Mouse (Mus musculus) G1E (cell line): ENCODE data around the gene Arhgap23. TPM values are rescaled to one million over a fixed set of nuclear protein-coding genes. Genes with fewer than 3 reads are reported as not detected.

Experiments
- ATAC-seq: 2 replicates; pipeline ENCODE4 v1.8.0; 2016; ENCODE audit warnings: mild to moderate bottlenecking; ENCODE audit not compliant: insufficient number of reproducible peaks, poor library complexity, low FRiP score, severe bottlenecking; ENCODE audit errors: extremely low read depth
- DNase-seq: peaks from one replicate; pipeline ENCODE4 v3.0.0; 2012; ENCODE audit warnings: low spot score
- H3K27me3 ChIP-seq: 2 replicates; pipeline ENCODE4 v1.6.1; 2012; ENCODE audit warnings: mild to moderate bottlenecking, low read length, inconsistent platforms; ENCODE audit not compliant: insufficient read depth
- H3K36me3 ChIP-seq: replicated peaks from 2 replicates; pipeline ENCODE3; 2012; ENCODE audit warnings: mild to moderate bottlenecking, inconsistent platforms
- H3K4me1 ChIP-seq: 2 replicates; pipeline ENCODE4 v1.6.1; 2012; ENCODE audit warnings: low read depth, low read length, inconsistent platforms, mixed read lengths; ENCODE audit not compliant: insufficient read depth
- H3K4me3 ChIP-seq: 2 replicates; pipeline ENCODE4 v1.5.1; 2012; ENCODE audit warnings: low read depth, mild to moderate bottlenecking, inconsistent platforms, low read length, moderate library complexity, mixed read lengths
- H3K9me3 ChIP-seq: replicated peaks from 2 replicates; pipeline ENCODE4 v1.6.1; 2012; ENCODE audit warnings: inconsistent platforms
- CTCF ChIP-seq: IDR thresholded peaks from 2 replicates; pipeline ENCODE4 v1.5.1; 2012; ENCODE audit warnings: low read depth, low read length, inconsistent platforms, mixed read lengths
- GATA1 ChIP-seq: IDR thresholded peaks from 2 replicates; pipeline ENCODE4 v1.6.1; 2012; ENCODE audit warnings: borderline replicate concordance, low read length, inconsistent platforms, mixed read lengths
- GATA2 ChIP-seq: IDR thresholded peaks from 2 replicates; pipeline ENCODE4 v1.6.1; 2012; ENCODE audit warnings: low read depth, low read length, inconsistent platforms, borderline replicate concordance
- POLR2AphosphoS5 ChIP-seq: IDR thresholded peaks from 2 replicates; pipeline ENCODE4 v1.6.1; 2012; ENCODE audit warnings: low read depth, low read length, inconsistent platforms; ENCODE audit not compliant: insufficient replicate concordance
- TAL1 ChIP-seq: conservative IDR thresholded peaks from 2 replicates; pipeline ENCODE4 v1.6.1; 2012; ENCODE audit warnings: low read depth, low read length, inconsistent platforms, mixed read lengths
- polyA plus RNA-seq: library from polyadenylated mRNA; stranded (reverse); fragments of >175 nt; gene quantifications from 2 replicates; pipeline ENCODE4 v1.2.3, GENCODE M21; 2012
- total RNA-seq, 2 experiments: library from RNA; stranded (forward) in 1 of 2; stranded (reverse) in 1 of 2; fragments of 200-1000 nt in 1 of 2; fragments of >200 nt in 1 of 2; fragmentation: Nextera tagmentation in 1 of 2; gene quantifications; 2 replicates each; pipeline ENCODE4 v1.2.3; 2014 to 2017

The Arhgap23 gene
- total and polyA plus RNA-seq, 3 experiments = 2.4 to 18.6 (median 17.9) TPM

DNA sequence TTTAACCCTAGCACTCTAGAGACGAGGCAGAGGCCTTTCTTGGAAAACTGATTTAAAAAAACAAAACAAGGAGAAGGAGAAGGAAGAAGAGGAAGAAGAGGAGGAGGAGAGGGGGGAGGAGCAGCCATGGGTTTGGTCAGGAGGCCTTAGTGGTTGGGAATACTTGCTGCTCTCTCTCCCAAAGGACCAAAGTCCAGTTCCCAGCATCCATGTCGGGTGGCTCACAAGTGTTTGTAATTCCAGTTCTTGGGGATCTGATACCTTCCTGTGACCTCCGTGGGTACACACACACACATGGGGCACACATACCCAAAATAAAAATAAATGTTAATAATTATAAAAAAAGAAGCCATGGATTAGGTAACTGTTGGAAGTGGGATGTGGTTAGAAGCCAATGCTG lies 35.3 kb upstream of the Arhgap23 start:
- peaks cover 80% of the 10 kb centered on the region for H3K36me3 ChIP-seq
- H3K4me3 ChIP-seq = no peak overlapping the region
- DNase-seq = no peak
- no peaks in the 10 kb centered on the region for H3K9me3 ChIP-seq
- H3K4me1 ChIP-seq = no peaks in the 10 kb centered on the region
- no peaks in the 10 kb centered on the region for H3K27me3 ChIP-seq
- TF ChIP-seq POLR2AphosphoS5 = no peak
- TF ChIP-seq CTCF = no peak
- no peak for TF ChIP-seq TAL1
- TF ChIP-seq GATA1 = no peak
- no peak for TF ChIP-seq GATA2
- no peak for ATAC-seq

DNA sequence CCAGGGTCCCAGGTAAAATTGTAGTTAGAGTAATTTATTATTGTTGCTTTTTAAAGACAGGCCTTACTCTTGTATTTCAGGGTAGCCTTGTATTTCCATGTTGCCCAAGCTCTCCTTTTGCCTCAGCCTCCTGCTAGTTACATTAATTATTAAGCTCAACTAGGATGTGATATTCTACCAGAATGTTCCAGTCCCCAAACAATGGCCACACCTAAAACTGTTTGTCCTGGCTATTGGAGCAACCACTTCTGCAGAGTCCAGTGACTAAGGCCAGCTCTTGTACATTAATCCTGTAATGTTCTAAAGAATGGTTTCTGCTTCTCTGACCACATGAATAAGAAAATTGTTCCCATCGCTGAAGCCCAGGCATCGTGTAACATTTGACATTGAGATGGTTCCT lies 32.3 kb upstream of the Arhgap23 start:
- Histone ChIP-seq H3K27me3 (no peaks in the 10 kb centered on the region), H3K4me1 (no peaks in the 10 kb centered on the region), H3K4me3 (no peak overlapping the region), H3K9me3 (no peaks in the 10 kb centered on the region), H3K36me3 (peaks cover 78% of the 10 kb centered on the region)
- ATAC-seq (no peak), DNase-seq (no peak)
- TF ChIP-seq POLR2AphosphoS5 = no peak
- no peak for TF ChIP-seq CTCF
- TF ChIP-seq TAL1 = no peak
- no peak for TF ChIP-seq GATA2
- no peak for TF ChIP-seq GATA1

DNA sequence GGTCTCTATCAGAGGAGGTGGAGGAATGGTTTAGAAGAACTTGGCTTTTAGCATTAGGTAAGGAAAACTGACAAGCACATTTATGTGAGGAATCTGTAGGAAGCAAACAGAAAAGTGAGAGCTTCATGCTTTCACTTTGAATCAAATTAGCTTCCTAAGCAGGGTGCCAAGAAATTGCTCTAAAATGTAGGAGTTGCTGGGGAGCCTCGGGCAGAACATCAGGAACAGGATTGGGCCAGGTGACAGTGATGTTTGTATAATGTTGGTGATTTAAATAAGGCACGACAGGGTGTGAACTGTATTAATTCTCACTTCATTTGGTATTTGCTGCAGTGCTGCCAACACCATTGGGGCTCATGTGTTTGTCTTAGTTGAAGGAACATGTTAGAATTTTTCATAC lies 31.6 kb upstream of the Arhgap23 start:
- TF ChIP-seq TAL1 (no peak), POLR2AphosphoS5 (no peak), CTCF (no peak), GATA2 (no peak), GATA1 (no peak)
- H3K4me1 ChIP-seq = no peaks in the 10 kb centered on the region
- no peak for ATAC-seq

DNA sequence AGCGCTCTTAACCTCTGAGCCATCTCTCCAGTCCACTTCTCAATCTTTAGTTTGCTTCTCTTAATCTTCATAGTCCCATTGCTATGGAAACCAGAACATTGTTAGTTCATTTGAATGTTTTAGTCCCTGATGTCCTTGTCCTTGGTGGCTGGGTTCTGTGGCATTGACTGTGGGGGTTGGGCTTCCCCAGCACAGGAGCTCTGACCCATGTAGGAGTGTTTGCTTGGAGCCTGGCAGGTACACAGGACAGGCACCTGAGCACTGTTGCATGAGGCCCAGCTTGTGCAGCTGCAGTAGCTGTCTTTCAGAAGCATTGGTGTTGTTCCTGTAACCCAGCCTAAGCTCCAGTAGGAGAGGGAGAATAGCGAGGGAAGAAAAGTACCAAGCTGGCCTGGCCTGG lies 27.5 kb upstream of the Arhgap23 start:
- no peak for DNase-seq
- H3K27me3 ChIP-seq = no peaks in the 10 kb centered on the region
- H3K36me3 ChIP-seq = peaks cover 90% of the 10 kb centered on the region
- ATAC-seq = no peak
- TF ChIP-seq POLR2AphosphoS5 (no peak), CTCF (no peak), TAL1 (no peak), GATA2 (no peak), GATA1 (no peak)
- H3K4me1 ChIP-seq = no peaks in the 10 kb centered on the region
- H3K4me3 ChIP-seq = no peak overlapping the region
- H3K9me3 ChIP-seq = no peaks in the 10 kb centered on the region

More for the DNA sequence above, 31.6 kb upstream of the Arhgap23 start:
- no peaks in the 10 kb centered on the region for H3K9me3 ChIP-seq
- no peak overlapping the region for H3K4me3 ChIP-seq
- H3K36me3 ChIP-seq = peaks cover 77% of the 10 kb centered on the region
- no peak for DNase-seq
- H3K27me3 ChIP-seq = no peaks in the 10 kb centered on the region

DNA sequence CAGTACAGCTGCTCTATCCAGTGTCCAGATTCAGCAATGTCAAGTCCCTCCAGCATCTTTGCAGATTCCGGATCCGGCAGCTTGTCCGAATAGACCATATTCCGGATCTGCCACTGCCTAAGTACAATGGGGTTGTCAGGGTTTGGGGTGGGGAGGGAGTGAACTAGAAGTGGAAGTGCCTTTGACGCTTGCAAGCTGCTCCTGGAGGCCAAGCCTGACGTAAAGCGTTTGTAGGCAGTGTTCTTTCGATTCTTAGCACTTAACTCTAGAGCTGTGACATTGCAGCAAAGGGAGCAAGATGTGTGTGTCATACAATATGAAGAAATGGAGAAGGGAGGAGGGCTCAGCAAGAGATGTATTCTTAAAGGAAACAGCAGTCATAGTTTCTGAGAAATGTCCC lies 26.2 kb upstream of the Arhgap23 start:
- H3K4me1 ChIP-seq = no peaks in the 10 kb centered on the region; the same call in 1 of the 2 replicates
- TF ChIP-seq GATA1 (no peak), GATA2 (no peak), CTCF (no peak), POLR2AphosphoS5 (no peak), TAL1 (no peak)
- no peak overlapping the region for H3K4me3 ChIP-seq
- peaks cover 90% of the 10 kb centered on the region for H3K36me3 ChIP-seq
- no peaks in the 10 kb centered on the region for H3K9me3 ChIP-seq
- ATAC-seq (no peak), DNase-seq (no peak)
- H3K27me3 ChIP-seq = no peaks in the 10 kb centered on the region

DNA sequence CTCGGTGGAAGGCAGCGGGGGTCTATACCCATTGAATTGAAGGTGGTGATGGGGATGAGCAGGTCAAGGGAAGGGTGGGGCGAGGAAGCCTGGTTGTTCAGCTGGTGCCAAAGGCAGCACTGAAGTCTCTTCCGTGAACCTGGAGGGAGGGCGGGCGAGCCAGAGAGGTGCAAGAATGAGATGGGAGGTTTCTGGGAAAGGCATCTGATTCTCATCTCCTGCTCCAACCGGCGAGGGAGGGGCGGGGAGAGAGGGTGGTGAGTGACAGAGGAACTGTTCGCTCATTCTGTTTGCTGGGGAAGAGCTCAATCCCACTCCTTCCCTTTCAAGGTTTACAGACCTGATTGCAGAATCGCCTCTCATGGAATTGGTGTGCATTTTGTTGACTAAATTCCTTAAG lies 21.7 kb upstream of the Arhgap23 start:
- H3K27me3 ChIP-seq = peaks cover 3% of the 10 kb centered on the region; the same call in 1 of the 2 replicates
- H3K4me1 ChIP-seq = peaks cover 2% of the 10 kb centered on the region; the same call in 1 of the 2 replicates
- no peak for ATAC-seq
- peaks cover 86% of the 10 kb centered on the region for H3K36me3 ChIP-seq
- H3K4me3 ChIP-seq = no peak overlapping the region
- no peaks in the 10 kb centered on the region for H3K9me3 ChIP-seq
- no peak for DNase-seq
- no peak for TF ChIP-seq GATA1
- TF ChIP-seq TAL1 = no peak
- TF ChIP-seq POLR2AphosphoS5 = no peak
- TF ChIP-seq GATA2 = no peak
- no peak for TF ChIP-seq CTCF

DNA sequence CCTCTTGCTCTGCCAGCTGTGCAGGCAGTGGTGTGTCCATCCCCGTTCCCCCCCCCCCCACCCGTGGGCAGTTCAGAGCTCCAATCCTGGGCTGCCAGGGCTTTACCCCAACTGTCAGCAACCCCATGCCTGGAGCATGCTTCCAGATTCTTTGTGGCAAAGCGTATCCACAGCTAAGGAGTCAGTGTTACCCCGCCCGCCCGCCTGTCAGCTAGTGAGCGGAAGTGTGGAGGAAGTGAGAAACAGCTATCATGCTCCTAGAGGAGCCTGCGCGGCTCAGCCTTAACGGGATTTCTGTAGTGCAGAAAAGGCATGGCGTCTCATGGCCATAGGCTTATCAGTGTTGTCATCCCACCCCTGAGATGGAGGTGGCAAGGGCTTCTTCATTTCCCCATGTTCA lies 21.2 kb upstream of the Arhgap23 start:
- no peak for ATAC-seq
- Histone ChIP-seq H3K27me3 (peaks cover 3% of the 10 kb centered on the region; the same call in 1 of the 2 replicates), H3K4me1 (peaks cover 2% of the 10 kb centered on the region; the same call in 1 of the 2 replicates), H3K9me3 (no peaks in the 10 kb centered on the region), H3K4me3 (no peak overlapping the region), H3K36me3 (peaks cover 82% of the 10 kb centered on the region)
- TF ChIP-seq CTCF = no peak
- no peak for TF ChIP-seq POLR2AphosphoS5
- no peak for TF ChIP-seq GATA1
- TF ChIP-seq GATA2 = no peak
- TF ChIP-seq TAL1 = no peak
- DNase-seq = no peak
